Mouse (Mus musculus) heart, embryonic 16.5 days (tissue): Measurements from ENCODE around the gene Rhoc. TPM values are rescaled to one million over a fixed set of nuclear protein-coding genes. Genes with fewer than 3 reads are reported as not detected.
"Not testable (repeated sequence)": the region's sequence is repeated elsewhere in the genome, so short reads cannot be mapped to it uniquely, and the experiment has no call there.

Experiments used
- ATAC-seq: fragments of 200-750 bp; cut with Nextera tagmentation; replicated peaks from 2 replicates; pipeline ENCODE4 v1.8.0; 2017; ENCODE audit warnings: moderate number of reproducible peaks; ENCODE audit not compliant: insufficient read depth, low FRiP score; ENCODE audit errors: extremely low read depth
- H3K27ac ChIP-seq: fragments of 300-500 bp; sonication (generic); 2 replicates; pipeline ENCODE4 v1.5.1; 2014; ENCODE audit warnings: mild to moderate bottlenecking, low read length, control low read depth, moderate library complexity
- H3K27me3 ChIP-seq: fragments of 300-500 bp; sonication (generic); 2 replicates; pipeline ENCODE4 v1.6.1; 2014; ENCODE audit warnings: low read length, mixed read lengths; ENCODE audit not compliant: control insufficient read depth, insufficient read depth
- H3K36me3 ChIP-seq: fragments of 300-500 bp; sonication (generic); 2 replicates; pipeline ENCODE4 v1.6.1; 2014; ENCODE audit not compliant: control insufficient read depth, insufficient read depth
- H3K4me1 ChIP-seq: fragments of 300-500 bp; sonication (generic); 2 replicates; pipeline ENCODE4 v1.6.1; 2014; ENCODE audit warnings: low read length, mixed read lengths; ENCODE audit not compliant: control insufficient read depth, insufficient read depth
- H3K4me2 ChIP-seq: fragments of 300-500 bp; sonication (generic); 2 replicates; pipeline ENCODE4 v1.6.1; 2014; ENCODE audit warnings: low read depth, mild to moderate bottlenecking, control low read depth, low read length
- H3K4me3 ChIP-seq: fragments of 300-500 bp; sonication (generic); 2 replicates; pipeline ENCODE4 v1.5.1; 2014; ENCODE audit warnings: mild to moderate bottlenecking, control low read depth, low read length
- H3K9ac ChIP-seq: fragments of 300-500 bp; sonication (generic); 2 replicates; pipeline ENCODE4 v1.6.1; 2014; ENCODE audit warnings: low read length, control low read depth
- H3K9me3 ChIP-seq: fragments of 300-500 bp; sonication (generic); replicated peaks from 2 replicates; pipeline ENCODE4 v1.6.1; 2016; ENCODE audit warnings: low read length; ENCODE audit not compliant: control insufficient read depth
- WGBS: fragments of 180-500 bp; shearing (Covaris S2); extraction: QIAGEN DNeasy Blood & Tissue Kit; methylation state at CpG from one replicate; pipeline ENCODE4 v1.1.7; 2014; 5-methylcytosine and 5-hydroxymethylcytosine counted together
- polyA plus RNA-seq: library from polyadenylated mRNA; unstranded; fragments of >200 nt; fragmentation: Nextera tagmentation; extraction: Ambion mirVana; gene quantifications from 2 replicates; pipeline ENCODE4 v1.2.1, GENCODE M21; 2015

Rhoc gene
- polyA plus RNA-seq, 1 experiment from 2014 or later = 165 TPM

- Histone ChIP-seq H3K4me2 (no peak overlapping the region), H3K27me3 (no peaks in the 10 kb centered on the region), H3K36me3 (peaks cover 56% of the 10 kb centered on the region), H3K9me3 (no peaks in the 10 kb centered on the region), H3K9ac (no peak overlapping the region), H3K4me3 (no peak overlapping the region), H3K27ac (no peak overlapping the region), H3K4me1 (peaks cover 10% of the 10 kb centered on the region)
- no peak for ATAC-seq
- WGBS = 94% methylated on average over 11 of the region's 11 CpGs
Observed at GRCm38 (mm10) chr3:104800681-104801080, 12.5 kb downstream of the Rhoc start.

DNA sequence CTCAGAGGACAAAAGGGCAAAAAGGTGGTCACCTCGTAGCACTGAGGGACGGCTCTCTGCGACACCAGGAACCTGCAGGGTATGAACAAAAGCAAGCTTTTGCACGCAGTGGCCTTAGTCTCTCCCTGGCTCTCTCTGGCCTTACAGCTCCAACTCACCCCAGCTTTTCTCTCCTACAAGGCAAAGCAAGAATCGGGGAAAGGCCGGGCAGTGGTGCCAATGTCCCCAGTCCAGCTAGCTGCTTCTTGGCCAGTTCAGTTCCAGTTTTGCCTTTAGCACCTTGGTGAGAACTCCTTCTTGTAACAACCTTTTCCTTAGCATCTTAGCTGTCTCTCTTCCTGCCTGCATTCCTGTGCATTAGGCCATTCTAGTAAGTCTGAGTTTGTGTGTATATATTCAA is 13.3 kb downstream of the Rhoc start:
- Histone ChIP-seq H3K9ac (no peak overlapping the region), H3K4me1 (peaks cover 9% of the 10 kb centered on the region), H3K27me3 (no peaks in the 10 kb centered on the region), H3K4me2 (no peak overlapping the region), H3K9me3 (no peaks in the 10 kb centered on the region), H3K27ac (no peak overlapping the region), H3K4me3 (no peak overlapping the region), H3K36me3 (peaks cover 49% of the 10 kb centered on the region)
- 85% methylated on average over 6 of the region's 6 CpGs for WGBS
- no peak for ATAC-seq

DNA sequence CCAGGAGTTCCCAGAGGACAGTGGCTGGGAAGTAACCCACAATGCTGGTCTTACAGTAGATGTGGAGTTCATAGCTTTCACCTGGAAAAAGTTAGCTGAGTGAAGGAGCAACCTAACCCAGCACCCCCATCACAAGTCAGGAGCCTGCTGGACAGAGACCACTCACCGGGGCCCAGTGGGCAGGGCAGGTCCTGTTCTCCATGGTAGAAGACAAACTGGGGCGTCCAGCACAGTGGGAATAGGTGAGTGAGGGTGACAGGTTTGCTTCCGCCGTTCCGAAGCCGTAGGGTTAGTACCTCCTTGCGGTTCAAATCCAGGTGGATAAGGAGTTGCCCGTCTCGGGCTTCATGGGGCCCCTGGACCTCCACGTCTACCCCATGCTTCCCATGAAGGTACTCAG is 16.1 kb downstream of the Rhoc start:
- Histone ChIP-seq H3K4me2 (no peak overlapping the region), H3K27me3 (no peaks in the 10 kb centered on the region), H3K36me3 (peaks cover 34% of the 10 kb centered on the region), H3K27ac (no peak overlapping the region), H3K9me3 (no peaks in the 10 kb centered on the region), H3K9ac (no peak overlapping the region), H3K4me3 (no peak overlapping the region), H3K4me1 (peaks cover 9% of the 10 kb centered on the region)
- 95% methylated on average over 10 of the region's 10 CpGs for WGBS
- ATAC-seq = no peak

DNA sequence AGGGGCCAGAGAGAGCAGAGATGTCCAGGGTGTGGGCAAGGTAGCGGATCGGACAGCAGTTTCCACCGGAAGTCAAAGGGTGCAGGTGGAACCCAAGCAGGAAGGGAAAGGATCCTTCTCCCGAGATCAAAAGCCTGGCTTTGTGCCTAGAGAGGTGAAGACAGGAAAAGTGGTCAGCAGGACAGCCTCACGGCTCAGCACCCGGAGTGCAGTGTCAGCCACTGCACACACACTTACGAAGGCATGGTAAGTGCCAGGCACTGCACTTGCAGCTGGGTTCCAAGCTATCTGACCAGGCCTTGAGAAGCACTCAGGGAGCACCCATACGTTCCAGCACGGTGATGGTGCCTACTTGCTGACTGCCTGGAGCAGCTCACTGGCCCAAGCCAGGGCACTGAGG is 17.4 kb downstream of the Rhoc start:
- peaks cover 23% of the 10 kb centered on the region for H3K36me3 ChIP-seq
- H3K4me3 ChIP-seq = no peak overlapping the region
- H3K9me3 ChIP-seq = no peaks in the 10 kb centered on the region
- H3K27me3 ChIP-seq = no peaks in the 10 kb centered on the region
- ATAC-seq = peak; percentile 52; the same call in 1 of the 2 replicates
- WGBS = 35% methylated on average over 9 of the region's 9 CpGs
- no peak overlapping the region for H3K27ac ChIP-seq
- H3K4me2 ChIP-seq = no peak overlapping the region
- H3K9ac ChIP-seq = no peak overlapping the region
- H3K4me1 ChIP-seq = peaks cover 9% of the 10 kb centered on the region

DNA sequence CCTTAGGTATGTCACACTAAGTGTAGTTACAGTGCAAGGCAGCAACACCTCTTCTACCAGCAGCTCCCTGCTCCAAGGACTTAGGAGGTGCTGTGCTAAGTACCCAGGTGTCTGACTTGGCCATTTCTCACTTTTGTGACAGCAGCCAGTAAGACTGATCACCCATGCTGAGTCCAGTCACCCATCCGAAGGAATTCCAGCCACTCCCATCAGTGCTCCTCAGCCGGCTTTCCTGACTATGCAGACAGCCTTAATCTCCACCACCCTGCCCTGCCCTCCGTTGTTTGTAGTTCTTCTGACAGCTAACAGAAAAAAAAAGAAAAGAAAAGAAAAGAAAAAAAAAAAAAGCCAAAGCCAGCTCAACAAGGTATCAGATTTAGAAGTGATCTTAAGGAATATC is 23.6 kb downstream of the Rhoc start:
- Histone ChIP-seq H3K4me3 (no peak overlapping the region), H3K4me2 (no peak overlapping the region), H3K9ac (no peak overlapping the region), H3K27me3 (no peaks in the 10 kb centered on the region), H3K36me3 (no peaks in the 10 kb centered on the region), H3K27ac (no peak overlapping the region), H3K9me3 (no peaks in the 10 kb centered on the region), H3K4me1 (peaks cover 13% of the 10 kb centered on the region)
- 28% methylated on average over 3 of the region's 3 CpGs for WGBS
- ATAC-seq = no peak

DNA sequence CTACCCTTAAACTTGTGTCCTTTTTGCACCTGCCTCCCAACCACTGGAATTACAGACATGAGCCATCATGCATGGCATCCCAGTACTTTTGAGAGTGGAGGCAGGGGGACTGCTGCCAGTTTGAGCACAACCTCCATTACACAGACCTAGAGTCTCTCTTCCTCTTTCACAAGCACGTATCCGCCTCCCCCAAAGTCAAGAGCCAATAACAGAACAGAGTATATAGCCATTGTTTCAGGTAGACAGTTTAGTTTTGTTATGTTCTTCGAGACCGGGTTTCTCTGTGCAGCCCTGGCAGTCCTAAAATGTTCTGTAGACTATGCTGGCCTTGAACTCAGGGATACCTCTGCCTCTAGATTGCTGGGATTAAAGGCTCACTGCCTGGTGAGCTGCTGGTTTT is 24.1 kb downstream of the Rhoc start:
- WGBS = 84% methylated on average over 4 of the region's 4 CpGs
- H3K4me2 ChIP-seq = no peak overlapping the region
- no peak overlapping the region for H3K27ac ChIP-seq
- no peaks in the 10 kb centered on the region for H3K9me3 ChIP-seq
- no peaks in the 10 kb centered on the region for H3K27me3 ChIP-seq
- H3K4me1 ChIP-seq = peaks cover 17% of the 10 kb centered on the region
- no peak overlapping the region for H3K9ac ChIP-seq
- no peak for ATAC-seq
- H3K4me3 ChIP-seq = no peak overlapping the region
- no peaks in the 10 kb centered on the region for H3K36me3 ChIP-seq

DNA sequence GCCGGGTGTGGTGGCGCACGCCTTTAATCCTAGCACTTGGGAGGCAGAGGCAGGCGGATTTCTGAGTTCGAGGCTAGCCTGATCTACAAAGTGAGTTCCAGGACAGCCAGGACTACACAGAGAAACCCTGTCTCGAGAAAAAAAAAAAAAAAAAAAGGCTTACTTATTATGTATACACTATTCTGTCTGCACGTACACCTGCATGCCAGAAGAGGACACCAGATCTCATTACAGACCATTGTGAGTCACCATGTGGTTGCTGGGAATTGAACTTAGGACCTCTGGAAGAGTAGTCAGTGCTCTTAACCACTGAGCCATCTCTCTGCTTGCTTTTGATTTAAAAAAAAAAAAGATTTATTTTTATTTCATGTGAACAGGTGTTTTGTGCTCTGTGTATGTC is 25.1 kb downstream of the Rhoc start:
- H3K27ac ChIP-seq, H3K36me3 ChIP-seq, H3K4me3 ChIP-seq, H3K9me3 ChIP-seq, H3K27me3 ChIP-seq, ATAC-seq, H3K4me2 ChIP-seq, H3K9ac ChIP-seq: not testable (repeated sequence)
- WGBS = 94% methylated on average over 7 of the region's 7 CpGs
- H3K4me1 ChIP-seq = peaks cover 17% of the 10 kb centered on the region

DNA sequence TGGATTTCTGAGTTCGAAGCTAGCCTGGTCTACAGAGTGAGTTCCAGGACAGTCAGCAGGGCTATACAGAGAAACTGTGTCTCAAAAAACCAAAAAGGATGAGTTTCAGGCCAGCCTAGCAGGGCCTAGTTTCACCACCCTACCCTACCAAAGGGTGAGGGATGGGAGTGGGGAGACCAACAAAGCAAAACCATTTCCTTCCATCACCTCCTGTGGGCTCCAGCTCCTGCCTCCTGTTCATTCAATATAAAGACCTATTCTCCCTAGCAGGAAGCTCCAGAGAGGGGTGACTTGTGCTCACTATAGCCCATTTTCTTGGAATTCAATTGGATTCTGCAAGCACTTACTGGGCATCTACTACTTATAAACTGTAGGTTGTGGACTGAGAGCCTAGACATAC is 26.6 kb downstream of the Rhoc start:
- 96% methylated on average over 1 of the region's 1 CpGs for WGBS
- no peaks in the 10 kb centered on the region for H3K36me3 ChIP-seq
- no peak overlapping the region for H3K4me2 ChIP-seq
- H3K9ac ChIP-seq = no peak overlapping the region
- no peak overlapping the region for H3K27ac ChIP-seq
- H3K4me1 ChIP-seq = peaks cover 28% of the 10 kb centered on the region
- no peaks in the 10 kb centered on the region for H3K27me3 ChIP-seq
- H3K9me3 ChIP-seq = no peaks in the 10 kb centered on the region
- no peak overlapping the region for H3K4me3 ChIP-seq
- ATAC-seq = no peak

GRCm38 (mm10) chr3:104815346-104815745 is 27.2 kb downstream of the Rhoc start:
- H3K4me1 ChIP-seq = peaks cover 34% of the 10 kb centered on the region
- no peak overlapping the region; the same call in 1 of the 2 replicates for H3K9ac ChIP-seq
- WGBS = 83% methylated on average over 2 of the region's 2 CpGs
- H3K27me3 ChIP-seq = no peaks in the 10 kb centered on the region
- H3K36me3 ChIP-seq = no peaks in the 10 kb centered on the region
- no peak overlapping the region for H3K27ac ChIP-seq
- ATAC-seq = no peak
- no peak overlapping the region for H3K4me2 ChIP-seq
- H3K9me3 ChIP-seq = no peaks in the 10 kb centered on the region
- H3K4me3 ChIP-seq = no peak overlapping the region

DNA sequence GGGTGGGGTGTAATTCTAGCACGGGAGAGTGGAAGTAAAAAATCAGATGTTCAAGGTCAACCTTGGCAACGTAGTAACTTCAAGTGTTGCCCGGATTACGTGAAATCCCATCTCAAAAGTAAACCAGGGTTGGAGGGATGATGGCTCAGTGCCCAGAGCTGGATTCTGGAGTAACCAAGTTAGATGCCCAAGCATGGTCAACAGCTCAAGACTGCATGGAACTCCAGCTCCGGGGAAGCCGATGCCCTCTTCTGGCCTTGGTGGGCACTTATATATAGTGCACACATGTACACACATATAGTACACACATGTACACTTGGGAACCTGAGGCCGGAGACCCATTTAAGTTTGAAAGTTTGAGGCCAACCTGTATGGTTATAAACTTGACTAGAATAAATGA is 28.0 kb downstream of the Rhoc start:
- no peaks in the 10 kb centered on the region for H3K9me3 ChIP-seq
- no peak for ATAC-seq
- H3K27ac ChIP-seq = no peak overlapping the region
- peaks cover 41% of the 10 kb centered on the region for H3K4me1 ChIP-seq
- no peak overlapping the region for H3K4me2 ChIP-seq
- H3K36me3 ChIP-seq = 0 out of 2 replicates have a peak, but pooled peaks cover 2% of the 10 kb centered on the region
- no peak overlapping the region for H3K9ac ChIP-seq
- WGBS = 91% methylated on average over 7 of the region's 7 CpGs
- H3K4me3 ChIP-seq = no peak overlapping the region
- no peaks in the 10 kb centered on the region for H3K27me3 ChIP-seq
